Mouse (Mus musculus): ENCODE measurements at regions not wholly inside any gene's neighbourhood (a gene's known extent, or its start where the extent isn't known, plus 50 kb on each side); places are given as distances from the start of the nearest gene placed in this dataset.

DNA sequence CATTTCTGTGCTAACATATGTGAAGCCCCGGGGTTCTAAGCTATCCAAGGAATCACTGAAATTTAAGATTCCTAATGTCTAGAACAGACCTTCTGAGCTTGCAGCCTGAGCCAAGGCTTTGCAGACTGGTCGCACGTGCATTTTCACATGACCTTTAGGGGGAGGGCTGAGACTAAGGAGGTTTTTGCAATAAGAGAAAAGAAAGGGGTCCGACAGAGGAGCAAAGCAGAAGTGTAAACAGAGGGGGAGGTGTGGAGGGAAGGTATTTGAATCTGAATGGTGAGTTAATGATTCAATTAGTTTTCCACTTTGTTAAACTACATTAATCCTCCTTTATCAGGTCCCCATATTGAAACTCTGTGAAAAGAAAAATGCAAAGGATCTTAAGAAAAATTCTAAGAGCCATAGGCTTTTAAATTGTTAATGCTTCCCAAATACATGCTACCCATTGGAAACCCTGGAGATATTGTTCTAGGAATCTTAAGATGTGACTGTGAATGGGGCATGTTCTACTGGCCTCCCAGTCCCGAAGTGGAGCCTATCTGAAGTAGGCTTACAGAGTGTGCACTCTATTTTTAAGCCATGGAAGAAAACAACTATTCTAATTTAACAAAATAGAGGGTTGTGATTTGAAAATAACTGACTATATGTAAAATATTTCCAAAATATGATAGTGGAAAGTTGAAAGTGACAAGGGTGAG is 322.9 kb downstream of the Epha7 start:
- DNase-seq (ENCODE audit: low spot score), result no peak

GRCm38 (mm10) chr4:29138771-29139301 is 325.9 kb downstream of the Epha7 start:
- DNase-seq (ENCODE audit: low spot score), result no peak

DNA sequence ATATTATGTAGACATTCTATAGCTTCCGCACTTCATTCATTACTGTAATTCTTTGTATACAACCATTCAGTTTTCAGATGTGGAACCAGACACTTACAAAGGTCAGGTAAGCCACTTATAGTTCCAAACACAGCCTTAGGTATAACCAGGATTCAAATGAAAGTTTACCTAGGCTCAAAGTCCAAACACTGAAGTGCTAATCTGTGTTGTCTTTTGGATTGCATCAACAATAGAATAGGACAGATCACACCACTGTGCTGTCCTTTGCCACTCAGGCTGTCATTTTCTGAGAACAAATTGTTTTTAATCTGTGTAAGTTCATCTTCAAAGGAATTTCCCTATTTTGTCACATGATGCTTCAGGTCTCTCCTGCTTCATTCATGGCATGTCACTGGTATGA is 330.5 kb downstream of the Epha7 start:
- no peak for DNase-seq (ENCODE audit: low spot score)

- no peak for DNase-seq (ENCODE audit: low spot score)
Observed at GRCm38 (mm10) chr4:29145242-29145641, 332.3 kb downstream of the Epha7 start.

GRCm38 (mm10) chr4:29152134-29152867 is 339.4 kb downstream of the Epha7 start:
- DNase-seq (ENCODE audit: low spot score), result no peak

- DNase-seq (ENCODE audit: low spot score), result no peak
Observed at GRCm38 (mm10) chr4:29182494-29182893, 369.6 kb downstream of the Epha7 start.

DNA sequence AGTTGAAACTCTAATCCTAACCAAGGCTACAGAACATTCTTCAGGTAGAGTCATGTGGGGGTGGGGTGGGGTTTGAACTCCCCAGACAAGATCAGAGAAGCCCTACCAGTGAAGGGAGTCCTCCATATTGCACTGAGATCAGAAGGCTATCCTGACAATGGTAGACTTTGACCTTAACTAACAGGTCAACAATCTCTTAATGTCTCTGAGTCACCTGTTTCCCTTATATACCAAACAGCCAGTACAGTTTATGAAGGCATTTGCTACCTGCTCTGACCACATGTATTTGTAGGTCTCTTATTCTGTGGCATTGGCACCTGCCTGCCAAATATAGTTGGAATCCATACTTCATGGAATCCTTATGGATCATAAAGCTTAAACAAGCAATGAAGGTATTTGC is 370.5 kb downstream of the Epha7 start:
- no peak for DNase-seq (ENCODE audit: low spot score)

- DNase-seq (ENCODE audit: low spot score), result no peak
Observed at GRCm38 (mm10) chr4:29183818-29184217, 370.9 kb downstream of the Epha7 start.

GRCm38 (mm10) chr4:29200976-29201375 is 388.0 kb downstream of the Epha7 start:
- DNase-seq (ENCODE audit: low spot score), result no peak

All from ovary, postnatal 36 days (tissue).